Mouse (Mus musculus): Measurements from ENCODE around the gene Rpl7l1. TPM values are rescaled to one million over a fixed set of nuclear protein-coding genes. Genes with fewer than 3 reads are reported as not detected.

Rpl7l1 gene
- polyA plus RNA-seq, 1 experiment from 2014 or later = 170 TPM

DNA sequence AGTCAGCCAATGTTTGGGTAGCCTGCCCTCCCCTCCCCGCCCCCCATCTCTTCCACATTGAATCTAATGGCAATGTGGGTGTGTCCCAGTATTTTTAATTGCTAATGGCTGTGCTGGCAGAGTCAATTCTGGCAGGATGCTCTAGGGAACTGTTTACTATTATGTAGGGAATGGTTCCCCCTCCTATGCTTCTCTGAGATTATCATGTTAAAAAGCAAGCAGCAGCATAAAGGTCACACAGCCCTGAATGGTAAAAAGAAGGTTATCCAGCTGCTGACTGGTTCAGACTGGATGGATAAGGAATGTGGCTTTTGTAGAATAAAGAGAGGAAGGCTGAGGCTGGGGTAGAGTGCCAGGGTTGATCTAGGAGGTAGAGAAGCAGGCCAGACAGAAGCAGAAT lies 30.0 kb upstream of the Rpl7l1 start:
- H3K27me3 ChIP-seq (ENCODE audit: control insufficient read depth, insufficient read depth, low read length) = no peaks in the 10 kb centered on the region
- H3K4me3 ChIP-seq (ENCODE audit: low read depth, low read length) = no peak overlapping the region
- no peak overlapping the region for H3K9ac ChIP-seq (ENCODE audit: low read length)
- ATAC-seq (ENCODE audit: low FRiP score) = no peak
- no peaks in the 10 kb centered on the region for H3K9me3 ChIP-seq (ENCODE audit: control insufficient read depth, low read length)
- 92% methylated on average over 1 of the region's 1 CpGs for WGBS
- H3K4me2 ChIP-seq = no peak overlapping the region
- no peak for DNase-seq (ENCODE audit: low spot score, missing footprints)
- H3K36me3 ChIP-seq (ENCODE audit: control insufficient read depth, insufficient read depth, low read length) = peaks cover 5% of the 10 kb centered on the region
- no peak overlapping the region for H3K27ac ChIP-seq (ENCODE audit: low read depth, low read length)
- H3K4me1 ChIP-seq (ENCODE audit: control insufficient read depth, insufficient read depth, low read length) = no peaks in the 10 kb centered on the region; the same call in 1 of the 2 replicates

DNA sequence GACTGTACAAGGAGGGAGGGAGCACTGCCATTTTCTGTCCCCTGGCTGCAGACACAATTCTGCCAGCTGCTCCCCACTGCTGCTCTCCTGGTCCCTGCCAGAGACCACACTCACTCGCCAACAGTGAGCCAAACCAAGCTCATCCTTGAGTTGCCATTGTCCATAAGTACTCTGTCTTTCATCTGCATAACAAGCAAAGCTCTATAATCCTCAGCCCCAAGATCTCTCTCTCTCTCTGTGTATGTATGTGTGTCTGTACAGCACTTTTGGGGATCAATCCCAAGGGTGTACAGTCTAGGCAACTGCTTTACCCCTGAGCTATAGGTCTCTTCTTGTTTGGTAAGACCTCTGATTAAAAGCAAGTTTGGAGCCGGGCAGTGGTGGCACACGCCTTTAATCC lies 28.2 kb upstream of the Rpl7l1 start:
- ATAC-seq (ENCODE audit: low FRiP score) (no peak), DNase-seq (ENCODE audit: low spot score, missing footprints) (no peak)
- Histone ChIP-seq H3K36me3 (ENCODE audit: control insufficient read depth, insufficient read depth, low read length) (peaks cover 10% of the 10 kb centered on the region), H3K27ac (ENCODE audit: low read depth, low read length) (no peak overlapping the region), H3K4me1 (ENCODE audit: control insufficient read depth, insufficient read depth, low read length) (no peaks in the 10 kb centered on the region; the same call in 1 of the 2 replicates), H3K9me3 (ENCODE audit: control insufficient read depth, low read length) (no peaks in the 10 kb centered on the region), H3K9ac (ENCODE audit: low read length) (no peak overlapping the region), H3K4me3 (ENCODE audit: low read depth, low read length) (no peak overlapping the region), H3K27me3 (ENCODE audit: control insufficient read depth, insufficient read depth, low read length) (no peaks in the 10 kb centered on the region), H3K4me2 (no peak overlapping the region)
- 82% methylated on average over 3 of the region's 3 CpGs for whole genome bisulfite sequencing

DNA sequence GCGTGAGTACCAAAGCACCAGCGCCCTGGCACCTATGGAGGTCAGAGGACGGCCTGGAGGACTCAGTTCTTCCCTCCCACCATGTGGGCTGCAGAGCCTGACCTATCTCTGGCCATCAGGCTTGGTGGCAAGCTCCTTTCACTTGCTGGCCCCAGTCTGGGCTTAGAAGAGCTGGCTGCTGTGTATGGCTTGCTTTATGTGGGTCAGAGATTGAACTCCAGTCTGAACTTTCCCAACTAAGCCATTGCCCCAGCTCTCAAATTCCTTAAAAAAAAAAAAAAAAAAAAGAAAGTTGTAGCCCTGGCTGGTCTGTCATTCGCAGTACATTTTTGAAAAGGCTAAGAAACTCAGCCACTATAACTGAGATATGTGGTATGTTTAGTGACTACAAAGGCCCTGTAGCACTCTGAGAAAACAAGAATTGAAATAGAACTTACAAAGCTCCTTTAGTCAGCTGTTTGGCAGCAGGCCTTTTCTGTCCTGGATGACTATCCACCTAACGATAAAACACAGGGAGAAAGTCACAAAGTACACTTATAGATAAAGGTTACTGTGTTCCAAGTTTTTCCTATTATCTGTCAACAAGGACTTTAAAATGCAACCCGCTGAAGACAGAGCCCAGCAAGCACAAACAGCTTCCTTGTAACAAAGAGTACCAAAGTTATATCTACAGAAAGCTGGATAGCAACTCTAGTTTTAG lies 26.8 kb upstream of the Rpl7l1 start:
- 92% methylated on average over 6 of the region's 6 CpGs for WGBS
- H3K4me1 ChIP-seq (ENCODE audit: control insufficient read depth, insufficient read depth, low read length) = no peaks in the 10 kb centered on the region; the same call in 1 of the 2 replicates
- no peaks in the 10 kb centered on the region for H3K9me3 ChIP-seq (ENCODE audit: control insufficient read depth, low read length)
- no peak for DNase-seq (ENCODE audit: low spot score, missing footprints)
- no peak overlapping the region for H3K4me2 ChIP-seq
- no peak overlapping the region for H3K4me3 ChIP-seq (ENCODE audit: low read depth, low read length)
- peaks cover 10% of the 10 kb centered on the region for H3K36me3 ChIP-seq (ENCODE audit: control insufficient read depth, insufficient read depth, low read length)
- no peak for ATAC-seq (ENCODE audit: low FRiP score)
- H3K9ac ChIP-seq (ENCODE audit: low read length) = no peak overlapping the region
- H3K27me3 ChIP-seq (ENCODE audit: control insufficient read depth, insufficient read depth, low read length) = no peaks in the 10 kb centered on the region
- H3K27ac ChIP-seq (ENCODE audit: low read depth, low read length) = no peak overlapping the region

DNA sequence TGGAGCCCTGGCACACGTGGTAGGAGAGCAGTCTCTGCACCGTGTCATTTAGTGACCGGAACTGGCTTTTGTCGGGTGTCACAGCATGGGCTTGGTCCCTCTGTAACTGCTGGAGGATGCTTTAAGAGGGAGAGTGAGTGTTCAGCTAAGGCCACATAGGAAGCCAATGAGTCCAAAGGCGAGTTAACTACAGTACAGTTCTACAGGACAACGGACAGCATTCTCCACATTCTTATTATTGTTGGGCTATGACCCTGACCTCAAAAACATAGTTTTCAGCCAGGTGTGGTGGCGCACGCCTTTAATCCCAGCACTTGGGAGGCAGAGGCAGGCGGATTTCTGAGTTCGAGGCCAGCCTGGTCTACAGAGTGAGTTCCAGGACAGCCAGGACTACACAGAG lies 25.9 kb upstream of the Rpl7l1 start:
- ATAC-seq (ENCODE audit: low FRiP score) (no peak), DNase-seq (ENCODE audit: low spot score, missing footprints) (no peak)
- Histone ChIP-seq H3K9me3 (ENCODE audit: control insufficient read depth, low read length) (no peaks in the 10 kb centered on the region), H3K27ac (ENCODE audit: low read depth, low read length) (no peak overlapping the region), H3K4me3 (ENCODE audit: low read depth, low read length) (no peak overlapping the region), H3K36me3 (ENCODE audit: control insufficient read depth, insufficient read depth, low read length) (peaks cover 10% of the 10 kb centered on the region), H3K27me3 (ENCODE audit: control insufficient read depth, insufficient read depth, low read length) (no peaks in the 10 kb centered on the region), H3K4me2 (no peak overlapping the region), H3K4me1 (ENCODE audit: control insufficient read depth, insufficient read depth, low read length) (no peaks in the 10 kb centered on the region; the same call in 1 of the 2 replicates), H3K9ac (ENCODE audit: low read length) (no peak overlapping the region)
- WGBS = 94% methylated on average over 10 of the region's 10 CpGs

DNA sequence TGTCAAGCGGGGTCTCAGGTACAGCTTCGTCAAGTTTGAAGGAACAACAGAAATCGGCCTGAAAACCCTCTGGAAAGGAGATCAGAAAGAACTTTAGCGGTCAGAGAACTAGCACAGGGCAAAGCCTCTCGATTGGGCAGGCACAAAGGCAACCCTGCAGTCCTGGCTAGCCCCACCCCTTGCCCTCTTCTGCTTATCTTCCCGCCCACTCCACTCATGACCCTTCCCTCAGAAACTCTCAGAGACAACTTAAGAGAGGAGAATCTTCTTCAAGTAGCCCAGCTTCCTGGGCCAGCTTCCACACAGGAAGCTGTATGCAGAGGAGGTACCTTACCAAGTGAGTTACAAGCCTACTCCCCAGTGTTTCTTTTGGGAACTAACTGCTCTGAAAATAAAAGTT lies 19.3 kb upstream of the Rpl7l1 start:
- DNase-seq (ENCODE audit: low spot score, missing footprints) = no peak
- Histone ChIP-seq H3K27ac (ENCODE audit: low read depth, low read length) (no peak overlapping the region), H3K9me3 (ENCODE audit: control insufficient read depth, low read length) (no peaks in the 10 kb centered on the region), H3K27me3 (ENCODE audit: control insufficient read depth, insufficient read depth, low read length) (no peaks in the 10 kb centered on the region), H3K9ac (ENCODE audit: low read length) (no peak overlapping the region), H3K4me3 (ENCODE audit: low read depth, low read length) (no peak overlapping the region), H3K36me3 (ENCODE audit: control insufficient read depth, insufficient read depth, low read length) (peaks cover 8% of the 10 kb centered on the region; the same call in 1 of the 2 replicates), H3K4me2 (no peak overlapping the region), H3K4me1 (ENCODE audit: control insufficient read depth, insufficient read depth, low read length) (no peaks in the 10 kb centered on the region; the same call in 1 of the 2 replicates)
- no peak for ATAC-seq (ENCODE audit: low FRiP score)
- 89% methylated on average over 6 of the region's 6 CpGs for WGBS

DNA sequence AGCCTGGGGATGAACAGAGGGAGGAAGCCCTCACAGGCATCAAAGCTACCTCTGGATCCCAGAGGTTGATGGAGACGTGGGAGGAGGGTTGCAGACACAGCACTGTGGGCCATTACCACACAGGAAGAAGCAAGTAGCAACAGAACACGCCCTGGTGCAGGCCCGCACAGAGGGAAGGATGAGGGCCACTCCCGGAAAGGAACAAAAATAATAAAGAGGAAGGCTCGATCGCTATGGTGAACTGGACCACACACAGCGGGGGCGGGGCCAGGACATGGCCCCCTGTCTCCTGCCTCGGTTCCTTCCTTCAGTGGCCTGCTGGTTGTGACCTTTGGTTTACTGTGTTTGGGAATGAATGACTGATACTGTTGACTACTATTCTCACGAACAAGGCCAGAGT lies 17.2 kb upstream of the Rpl7l1 start:
- ATAC-seq (ENCODE audit: low FRiP score) (no peak), DNase-seq (ENCODE audit: low spot score, missing footprints) (no peak)
- no peaks in the 10 kb centered on the region; the same call in 1 of the 2 replicates for H3K4me1 ChIP-seq (ENCODE audit: control insufficient read depth, insufficient read depth, low read length)
- H3K9ac ChIP-seq (ENCODE audit: low read length) = no peak overlapping the region
- no peak overlapping the region for H3K4me2 ChIP-seq
- H3K36me3 ChIP-seq (ENCODE audit: control insufficient read depth, insufficient read depth, low read length) = peaks cover 2% of the 10 kb centered on the region; the same call in 1 of the 2 replicates
- H3K9me3 ChIP-seq (ENCODE audit: control insufficient read depth, low read length) = no peaks in the 10 kb centered on the region
- H3K4me3 ChIP-seq (ENCODE audit: low read depth, low read length) = no peak overlapping the region
- no peaks in the 10 kb centered on the region for H3K27me3 ChIP-seq (ENCODE audit: control insufficient read depth, insufficient read depth, low read length)
- no peak overlapping the region for H3K27ac ChIP-seq (ENCODE audit: low read depth, low read length)
- 79% methylated on average over 10 of the region's 10 CpGs for whole genome bisulfite sequencing

DNA sequence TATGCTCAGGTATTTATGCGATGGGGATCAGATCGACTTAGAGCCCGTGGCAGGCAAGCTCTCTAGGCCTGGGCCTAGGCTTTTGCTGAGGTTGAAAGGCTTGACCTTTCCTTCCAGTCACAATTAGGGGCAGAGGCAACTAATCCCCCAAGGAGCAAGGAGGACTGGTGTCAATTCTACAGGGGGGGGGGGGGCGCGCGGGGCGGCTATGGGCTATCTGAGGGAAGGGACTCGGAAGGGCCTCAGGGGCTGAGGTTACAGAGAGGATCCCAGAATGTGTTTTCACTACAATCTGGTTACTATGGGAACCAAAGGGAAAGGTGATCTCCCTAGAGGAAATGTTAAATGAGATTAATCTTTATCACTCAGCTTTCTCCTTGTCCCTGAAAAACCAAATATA lies 14.9 kb upstream of the Rpl7l1 start:
- no peak overlapping the region for H3K27ac ChIP-seq (ENCODE audit: low read depth, low read length)
- no peaks in the 10 kb centered on the region for H3K27me3 ChIP-seq (ENCODE audit: control insufficient read depth, insufficient read depth, low read length)
- H3K4me3 ChIP-seq (ENCODE audit: low read depth, low read length) = no peak overlapping the region
- 26% methylated on average over 5 of the region's 8 CpGs for WGBS
- peaks cover 2% of the 10 kb centered on the region; the same call in 1 of the 2 replicates for H3K36me3 ChIP-seq (ENCODE audit: control insufficient read depth, insufficient read depth, low read length)
- DNase-seq (ENCODE audit: low spot score, missing footprints) (no peak), ATAC-seq (ENCODE audit: low FRiP score) (no peak)
- no peaks in the 10 kb centered on the region; the same call in 1 of the 2 replicates for H3K4me1 ChIP-seq (ENCODE audit: control insufficient read depth, insufficient read depth, low read length)
- no peaks in the 10 kb centered on the region for H3K9me3 ChIP-seq (ENCODE audit: control insufficient read depth, low read length)
- H3K4me2 ChIP-seq = no peak overlapping the region
- no peak overlapping the region for H3K9ac ChIP-seq (ENCODE audit: low read length)

DNA sequence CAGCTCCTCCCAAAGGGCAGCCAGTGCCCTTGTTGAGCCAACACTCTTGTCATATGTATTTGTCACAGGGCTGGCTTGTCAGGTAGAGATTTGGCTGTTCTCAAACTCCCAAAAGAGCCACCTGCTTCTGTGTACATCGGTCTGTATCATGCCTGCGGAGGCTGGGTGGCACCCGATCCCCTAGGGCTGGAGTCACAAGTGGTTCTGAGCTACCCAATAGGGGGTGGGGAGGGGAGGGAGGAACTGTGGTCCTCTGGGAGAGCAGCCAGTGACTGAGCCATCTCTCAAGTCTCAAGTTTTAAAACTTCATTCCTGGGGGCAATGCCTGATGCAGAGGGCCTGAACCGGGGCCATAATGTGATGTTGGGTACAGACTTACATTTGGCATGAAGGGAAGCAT lies 14.3 kb upstream of the Rpl7l1 start:
- no peak for DNase-seq (ENCODE audit: low spot score, missing footprints)
- no peak overlapping the region for H3K4me3 ChIP-seq (ENCODE audit: low read depth, low read length)

DNA sequence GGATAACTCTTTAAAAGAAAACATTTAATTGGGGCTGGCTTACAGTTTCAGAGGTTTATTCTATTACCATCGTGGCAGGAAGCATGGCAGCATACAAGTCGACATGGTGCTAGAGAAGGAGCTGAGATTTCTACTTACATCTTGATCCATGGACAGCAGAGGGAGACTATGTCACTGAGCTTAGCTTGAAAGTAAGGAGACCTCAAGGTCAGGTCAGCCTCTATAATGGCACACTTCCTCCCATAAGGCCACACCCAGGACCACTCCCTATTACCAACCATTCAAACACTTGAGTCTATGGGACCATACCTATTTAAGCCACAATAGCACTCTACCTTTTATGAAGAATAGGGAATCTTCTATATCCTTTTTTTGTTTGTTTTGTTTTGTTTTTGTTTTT lies 10.5 kb upstream of the Rpl7l1 start:
- no peak overlapping the region for H3K4me3 ChIP-seq (ENCODE audit: low read depth, low read length)
- DNase-seq (ENCODE audit: low spot score, missing footprints) (no peak), ATAC-seq (ENCODE audit: low FRiP score) (no peak)
- no peaks in the 10 kb centered on the region for H3K9me3 ChIP-seq (ENCODE audit: control insufficient read depth, low read length)
- H3K27ac ChIP-seq (ENCODE audit: low read depth, low read length) = no peak overlapping the region
- no peaks in the 10 kb centered on the region; the same call in 1 of the 2 replicates for H3K4me1 ChIP-seq (ENCODE audit: control insufficient read depth, insufficient read depth, low read length)
- 88% methylated on average over 2 of the region's 2 CpGs for WGBS
- no peak overlapping the region for H3K4me2 ChIP-seq
- H3K27me3 ChIP-seq (ENCODE audit: control insufficient read depth, insufficient read depth, low read length) = no peaks in the 10 kb centered on the region
- no peak overlapping the region for H3K9ac ChIP-seq (ENCODE audit: low read length)
- no peaks in the 10 kb centered on the region for H3K36me3 ChIP-seq (ENCODE audit: control insufficient read depth, insufficient read depth, low read length)

More for the DNA sequence above, 14.3 kb upstream of the Rpl7l1 start:
- Histone ChIP-seq H3K27me3 (ENCODE audit: control insufficient read depth, insufficient read depth, low read length) (no peaks in the 10 kb centered on the region), H3K4me2 (no peak overlapping the region), H3K36me3 (ENCODE audit: control insufficient read depth, insufficient read depth, low read length) (peaks cover 2% of the 10 kb centered on the region; the same call in 1 of the 2 replicates), H3K4me1 (ENCODE audit: control insufficient read depth, insufficient read depth, low read length) (no peaks in the 10 kb centered on the region; the same call in 1 of the 2 replicates), H3K27ac (ENCODE audit: low read depth, low read length) (no peak overlapping the region), H3K9ac (ENCODE audit: low read length) (no peak overlapping the region), H3K9me3 (ENCODE audit: control insufficient read depth, low read length) (no peaks in the 10 kb centered on the region)
- ATAC-seq (ENCODE audit: low FRiP score) = no peak
- 87% methylated on average over 4 of the region's 4 CpGs for WGBS

Data from midbrain, embryonic 11.5 days (tissue).